Comparison of ENCODE assay signal across 19 mouse cellular contexts in genomic region chr11:116865945-116866585, GRCm38 (mm10). TPM values are rescaled to one million over a fixed set of nuclear protein-coding genes. Genes with fewer than 3 reads are reported as not detected.
A peak's percentile ranks its signal among the peaks of the same experiment; 100 is the strongest.
DNase-seq lines count a peak whose midpoint lies in the region; ATAC-seq and TF ChIP-seq lines count a peak whose summit lies in the region.
"Had no signal": no experiment of that assay in that cellular context is flagged by ENCODE, and none has a peak within 500 bp of the region (broad histone marks: within the 10 kb centered on the region; RNA-seq: fewer than 3 reads in every experiment).

No protein-coding gene starts in this region.

- no peaks in the 10 kb centered on the region for H3K9me3 ChIP-seq in intestine, embryonic 15.5 days
- no peaks in the 10 kb centered on the region for H3K9me3 ChIP-seq in intestine, embryonic 16.5 days (ENCODE audit: control insufficient read depth, low read length)
- H3K9me3 ChIP-seq: embryonic facial prominence, embryonic 12.5 days; forebrain, embryonic 12.5 days; midbrain, embryonic 10.5 days had no signal

- H3K4me3 ChIP-seq in intestine, embryonic 15.5 days (replicated peaks) = no peak overlapping the region
- no peak overlapping the region for H3K4me3 ChIP-seq in intestine, embryonic 16.5 days (ENCODE audit: low read length)
- no peak overlapping the region for H3K4me3 ChIP-seq in layer of hippocampus, adult 2 months
- H3K4me3 ChIP-seq: embryonic facial prominence, embryonic 12.5 days; erythroblast, embryonic 14.5 days; forebrain, embryonic 12.5 days; midbrain, embryonic 10.5 days; myocyte had no signal

- no peak overlapping the region for H3K4me2 ChIP-seq in intestine, embryonic 15.5 days (replicated peaks)
- H3K4me2 ChIP-seq in intestine, embryonic 16.5 days (ENCODE audit: low read depth, low read length) = no peak overlapping the region
- H3K4me2 ChIP-seq: embryonic facial prominence, embryonic 12.5 days; forebrain, embryonic 12.5 days had no signal

- intact Hi-C loops in left cerebral cortex, postnatal 14 days (cut with DNase I) = no loop called here

- no peak overlapping the region for H3K9ac ChIP-seq in intestine, embryonic 15.5 days
- H3K9ac ChIP-seq in intestine, embryonic 16.5 days (ENCODE audit: low read depth, low read length) = no peak overlapping the region
- H3K9ac ChIP-seq: embryonic facial prominence, embryonic 12.5 days; forebrain, embryonic 12.5 days had no signal

- 0 out of 2 replicates have a peak, but pooled peaks have one; percentile 25 for ATAC-seq in intestine, embryonic 15.5 days
- no peak; the same call in 1 of the 2 replicates for ATAC-seq in intestine, embryonic 16.5 days
- ATAC-seq: hindbrain, embryonic 16.5 days; midbrain, embryonic 16.5 days had no signal

- WGBS in intestine, embryonic 15.5 days = 68% methylated on average over 12 of the region's 12 CpGs
- WGBS in intestine, embryonic 16.5 days = 68% methylated on average over 12 of the region's 12 CpGs

- no peaks in the 10 kb centered on the region for H3K4me1 ChIP-seq in intestine, embryonic 15.5 days (replicated peaks)
- no peaks in the 10 kb centered on the region for H3K4me1 ChIP-seq in intestine, embryonic 16.5 days (ENCODE audit: control insufficient read depth, insufficient read depth, low read length)
- H3K4me1 ChIP-seq: embryonic facial prominence, embryonic 12.5 days; forebrain, embryonic 12.5 days; midbrain, embryonic 10.5 days had no signal

- no peaks in the 10 kb centered on the region for H3K27me3 ChIP-seq in intestine, embryonic 15.5 days (replicated peaks)
- no peaks in the 10 kb centered on the region for H3K27me3 ChIP-seq in intestine, embryonic 16.5 days (replicated peaks; ENCODE audit: control insufficient read depth, insufficient read depth, low read length)
- H3K27me3 ChIP-seq: embryonic facial prominence, embryonic 12.5 days; forebrain, embryonic 12.5 days had no signal

- H3K36me3 ChIP-seq in intestine, embryonic 15.5 days = peaks cover 29% of the 10 kb centered on the region
- H3K36me3 ChIP-seq in intestine, embryonic 16.5 days (ENCODE audit: control insufficient read depth, insufficient read depth, low read length) = no peaks in the 10 kb centered on the region; the same call in 1 of the 2 replicates

- peak; percentile 75 for DNase-seq in ZHBTc4 (ENCODE audit: low read depth, low spot score)
- peak; percentile 64 for DNase-seq in kidney, adult 9 months
- DNase-seq in kidney, postnatal 25 days = peak; percentile 51 to 79
- no peak for DNase-seq in adrenal gland, postnatal 14 days
- DNase-seq in left cerebral cortex, postnatal 14 days (ENCODE audit: low spot score in 2 of 2) = no peak
- DNase-seq in layer of hippocampus, adult 2 months (ENCODE audit: low spot score in 2 of 2) = no peak
- DNase-seq: adrenal gland, postnatal 25 days; B cell, adult 2 months; cerebellum, postnatal 10 days; gastrocnemius, postnatal 36 days had no signal

- TF ChIP-seq CTCF in layer of hippocampus, adult 2 months (conservative IDR thresholded peaks at IDR 0.05) = no peak

- no peak overlapping the region for H3K27ac ChIP-seq in intestine, embryonic 15.5 days
- H3K27ac ChIP-seq in intestine, embryonic 16.5 days (ENCODE audit: low read length) = no peak overlapping the region
- no peak overlapping the region for H3K27ac ChIP-seq in layer of hippocampus, adult 2 months
- H3K27ac ChIP-seq: embryonic facial prominence, embryonic 12.5 days; forebrain, embryonic 12.5 days; midbrain, embryonic 10.5 days had no signal

RNA-seq across cellular contexts. Expression of gene Srsf2, which starts 13.2 kb away (rescaled TPM):
- 723 and 765 TPM in 2 replicates for polyA plus RNA-seq in intestine, embryonic 15.5 days (2015; fragmentation: Nextera tagmentation; extraction: Ambion mirVana)
- 389 and 590 TPM in 2 replicates for polyA plus RNA-seq in intestine, embryonic 16.5 days (2015; fragmentation: Nextera tagmentation; extraction: Ambion mirVana)
- 244 and 250 TPM in 2 replicates for total RNA-seq in adrenal gland, postnatal 14 days (2021)
- 100 to 1,000 TPM; 161 to 168 TPM for total RNA-seq in left cerebral cortex, postnatal 14 days (2021)
- 100 to 1,000 TPM; 163 to 180 TPM for total RNA-seq in layer of hippocampus, adult 2 months (2021)

RNA-seq across cellular contexts. Expression of gene Mfsd11, which starts 13.8 kb away (rescaled TPM):
- polyA plus RNA-seq in intestine, embryonic 15.5 days (2015; fragmentation: Nextera tagmentation; extraction: Ambion mirVana) = 39.4 and 47.3 TPM in 2 replicates
- polyA plus RNA-seq in intestine, embryonic 16.5 days (2015; fragmentation: Nextera tagmentation; extraction: Ambion mirVana) = 47.3 and 66.2 TPM in 2 replicates
- total RNA-seq in adrenal gland, postnatal 14 days (2021) = 29.1 and 32.6 TPM in 2 replicates
- total RNA-seq in left cerebral cortex, postnatal 14 days (2021) = 10 to 100 TPM; 36.9 to 45.9 TPM
- total RNA-seq in layer of hippocampus, adult 2 months (2021) = 10 to 100 TPM; 41.0 to 41.6 TPM

RNA-seq across cellular contexts. Expression of gene Jmjd6, which starts 22.8 kb away (rescaled TPM):
- polyA plus RNA-seq in intestine, embryonic 15.5 days (2015; fragmentation: Nextera tagmentation; extraction: Ambion mirVana) = 81.2 and 88.5 TPM in 2 replicates
- 86.7 and 91.2 TPM in 2 replicates for polyA plus RNA-seq in intestine, embryonic 16.5 days (2015; fragmentation: Nextera tagmentation; extraction: Ambion mirVana)
- 40.2 and 40.7 TPM in 2 replicates for total RNA-seq in adrenal gland, postnatal 14 days (2021)
- total RNA-seq in left cerebral cortex, postnatal 14 days (2021) = 10 to 100 TPM; 25.4 to 30.2 TPM
- 10 to 100 TPM; 26.2 to 32.2 TPM for total RNA-seq in layer of hippocampus, adult 2 months (2021)

RNA-seq across cellular contexts. Expression of gene Mettl23, which starts 23.0 kb away (rescaled TPM):
- polyA plus RNA-seq in intestine, embryonic 15.5 days (2015; fragmentation: Nextera tagmentation; extraction: Ambion mirVana) = 62.0 and 63.7 TPM in 2 replicates
- 58.4 and 65.8 TPM in 2 replicates for polyA plus RNA-seq in intestine, embryonic 16.5 days (2015; fragmentation: Nextera tagmentation; extraction: Ambion mirVana)
- 31.1 and 34.4 TPM in 2 replicates for total RNA-seq in adrenal gland, postnatal 14 days (2021)
- 10 to 100 TPM; 25.8 to 28.4 TPM for total RNA-seq in left cerebral cortex, postnatal 14 days (2021)
- total RNA-seq in layer of hippocampus, adult 2 months (2021) = 10 to 100 TPM; 23.0 to 26.8 TPM

RNA-seq across cellular contexts. Expression of gene Mxra7, which starts 38.2 kb away (rescaled TPM):
- polyA plus RNA-seq in intestine, embryonic 15.5 days (2015; fragmentation: Nextera tagmentation; extraction: Ambion mirVana) = 25.5 and 27.9 TPM in 2 replicates
- 20.6 and 20.8 TPM in 2 replicates for polyA plus RNA-seq in intestine, embryonic 16.5 days (2015; fragmentation: Nextera tagmentation; extraction: Ambion mirVana)
- total RNA-seq in adrenal gland, postnatal 14 days (2021) = 28.6 and 32.8 TPM in 2 replicates
- 10 to 100 TPM; 14.9 to 15.9 TPM for total RNA-seq in left cerebral cortex, postnatal 14 days (2021)
- total RNA-seq in layer of hippocampus, adult 2 months (2021) = 10 to 100 TPM; 20.0 to 23.4 TPM

Comparison
In these comparisons a context has a peak if more than half of its experiments do, and no peak if none do; other contexts are left out.
1. DNase-seq: peak in ZHBTc4 (single experiment), kidney, adult 9 months (single experiment) and kidney, postnatal 25 days (2 of 2); none in adrenal gland, postnatal 14 days (single experiment), left cerebral cortex, postnatal 14 days (0 of 2) and layer of hippocampus, adult 2 months (0 of 2).